Mouse (Mus musculus) megakaryocyte, embryonic 14.5 days (primary cell): ENCODE measurements around the gene Kitl.

ENCODE experiments used
- FLI1 ChIP-seq: IDR thresholded peaks from 2 replicates; pipeline ENCODE4 v1.6.1; 2012; ENCODE audit warnings: low read length, inconsistent platforms, mixed read lengths
- GATA1 ChIP-seq: IDR thresholded peaks from 3 replicates; pipeline ENCODE4 v1.6.1; 2012; ENCODE audit warnings: mixed read lengths, low read length, inconsistent platforms, borderline replicate concordance

DNA sequence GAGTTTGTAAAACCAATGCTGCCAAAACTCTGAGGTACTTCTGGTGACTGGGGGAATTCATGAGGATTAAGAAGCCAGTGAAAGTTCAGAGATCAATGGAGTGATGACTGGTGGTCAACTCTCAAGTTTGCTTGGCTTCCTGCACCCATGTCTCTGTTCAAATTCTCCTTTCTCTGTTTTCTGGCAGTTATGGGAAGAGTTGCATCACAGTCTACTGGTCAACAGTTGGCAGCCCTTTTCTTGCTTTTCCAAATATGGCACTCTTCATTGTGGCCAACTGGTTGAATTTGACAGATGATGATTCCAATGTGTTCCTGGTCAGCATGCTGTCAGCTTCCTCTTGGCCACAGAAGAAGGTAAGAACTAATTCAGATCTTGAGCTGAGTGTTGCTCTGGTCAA is 25.7 kb upstream of the Kitl start:
- TF ChIP-seq GATA1, result no peak
- TF ChIP-seq FLI1, result no peak
